Mouse (Mus musculus) left cerebral cortex, adult 18-20 months (tissue): ENCODE measurements at regions not wholly inside any gene's neighbourhood (a gene's known extent, or its start where the extent isn't known, plus 50 kb on each side); places are given as distances from the start of the nearest gene placed in this dataset.

Experiments used
- DNase-seq, 2 experiments: peaks; one replicate each; pipeline ENCODE4 v3.0.0; 2021 to 2022; ENCODE audit warnings: low spot score in 2 of 2, mixed read lengths in 1 of 2

DNA sequence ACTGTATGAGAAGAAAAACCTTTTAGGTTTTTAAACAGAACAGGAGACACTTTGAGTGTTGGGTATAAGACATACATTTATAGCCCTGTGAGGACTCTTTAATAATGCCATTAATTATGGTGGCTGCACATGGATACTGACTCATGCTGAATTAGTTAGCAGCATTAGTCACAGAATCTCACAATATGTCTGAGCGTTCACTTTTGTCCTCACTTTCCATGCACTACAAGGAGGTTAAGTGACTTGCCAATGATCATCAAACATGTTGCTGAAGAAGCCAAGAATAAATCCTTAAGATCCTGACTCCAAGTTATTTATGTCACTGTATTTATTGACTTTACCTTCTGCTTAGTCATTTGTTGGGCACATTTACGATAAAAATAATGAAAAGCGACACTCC is 105.6 kb upstream of the Atxn7l3b start:
- no peak for DNase-seq

DNA sequence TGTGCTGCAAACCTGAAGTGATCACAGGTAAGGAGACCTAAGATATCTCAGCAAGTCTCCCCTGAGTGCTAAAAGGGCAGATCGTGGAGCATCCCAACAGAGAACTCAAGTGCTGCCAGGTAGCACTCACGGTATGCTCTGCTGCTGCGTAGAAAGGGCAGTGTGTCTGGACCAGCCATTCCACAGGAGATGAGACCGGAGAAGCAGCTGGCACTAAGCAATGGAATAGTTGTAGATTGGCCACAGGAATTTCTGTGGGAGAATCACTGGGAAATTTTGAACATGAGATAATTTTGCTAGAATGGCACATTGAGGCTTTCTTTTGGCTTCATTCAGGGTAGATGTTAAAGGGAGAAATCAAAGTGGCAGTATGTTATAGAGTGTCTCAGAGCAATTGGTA is 104.1 kb upstream of the Atxn7l3b start:
- DNase-seq = no peak

DNA sequence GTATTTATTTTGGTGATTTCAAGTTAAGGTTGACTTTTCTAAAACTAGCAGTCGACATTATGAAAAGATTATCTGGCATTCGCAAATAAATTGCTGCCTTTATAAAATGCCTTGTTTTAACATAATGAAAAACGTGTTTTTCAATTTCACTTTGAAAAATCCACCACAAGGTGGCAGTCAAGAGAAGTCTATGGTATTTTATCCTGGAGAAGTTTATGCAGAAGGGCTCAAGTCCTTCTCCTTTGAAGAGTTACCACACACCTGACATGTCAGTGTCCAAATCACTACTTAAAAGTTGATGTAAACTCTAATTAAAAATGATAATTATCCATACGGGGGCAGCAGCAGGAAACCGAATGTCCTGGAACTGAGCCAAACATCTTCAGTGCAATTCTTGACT is 98.5 kb upstream of the Atxn7l3b start:
- peak in 1 of 2 experiments; percentile 38 for DNase-seq

DNA sequence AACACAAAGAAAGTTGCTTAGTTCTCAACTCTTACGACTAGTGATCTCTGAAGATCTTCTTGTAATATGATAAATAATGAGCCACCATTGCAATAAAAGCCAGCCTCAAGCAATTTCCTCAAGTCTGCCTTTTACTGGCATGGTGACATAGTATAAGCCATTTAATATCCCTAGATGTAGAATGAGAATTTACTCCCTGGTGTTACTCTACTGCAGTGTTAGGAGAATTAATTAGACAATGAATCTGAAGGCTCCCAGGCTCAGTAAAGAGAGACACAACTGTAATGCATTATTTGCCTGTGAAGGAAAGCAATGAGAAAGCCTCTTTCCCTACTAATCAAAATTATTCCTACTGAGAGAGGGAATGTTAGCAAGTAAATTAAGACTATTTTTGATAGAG is 95.8 kb upstream of the Atxn7l3b start:
- no peak for DNase-seq

DNA sequence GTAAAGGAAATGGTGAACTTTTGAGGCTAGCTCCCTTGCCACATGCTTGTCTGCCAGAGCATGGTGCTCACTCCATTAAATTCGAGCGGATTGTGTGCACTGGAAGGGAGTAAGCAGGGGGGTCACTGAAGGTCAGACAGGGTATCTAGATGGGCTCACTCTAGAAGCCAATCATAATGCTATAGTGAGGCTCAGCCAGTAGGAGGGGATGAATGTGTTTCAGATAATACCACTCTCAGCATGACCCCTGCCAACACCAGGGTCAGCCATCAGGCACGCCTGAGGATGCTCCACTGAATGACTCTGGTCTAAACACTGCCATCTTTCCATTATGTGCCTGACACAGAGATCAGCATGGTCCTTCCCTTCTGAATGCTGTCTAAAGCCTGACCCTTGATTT is 80.3 kb upstream of the Atxn7l3b start:
- no peak for DNase-seq

DNA sequence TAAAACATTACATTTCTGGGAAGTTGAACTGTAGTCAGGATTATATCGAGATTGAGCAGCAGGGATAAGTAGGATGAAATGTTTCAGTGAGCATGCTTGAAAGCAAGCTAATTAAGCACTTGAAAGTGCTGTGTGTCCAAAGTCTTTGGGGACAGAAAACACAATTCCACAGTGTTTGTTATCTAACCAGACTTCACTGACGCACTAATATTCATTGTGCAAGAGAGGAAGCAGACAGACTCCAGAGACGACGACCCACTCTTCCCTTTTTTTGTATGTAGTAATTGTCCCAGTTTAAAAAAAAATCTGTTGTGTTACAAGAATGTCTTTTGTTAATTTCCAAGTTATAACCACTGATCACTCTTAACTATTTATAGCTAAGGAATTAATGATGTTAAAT is 61.9 kb upstream of the Atxn7l3b start:
- no peak for DNase-seq

DNA sequence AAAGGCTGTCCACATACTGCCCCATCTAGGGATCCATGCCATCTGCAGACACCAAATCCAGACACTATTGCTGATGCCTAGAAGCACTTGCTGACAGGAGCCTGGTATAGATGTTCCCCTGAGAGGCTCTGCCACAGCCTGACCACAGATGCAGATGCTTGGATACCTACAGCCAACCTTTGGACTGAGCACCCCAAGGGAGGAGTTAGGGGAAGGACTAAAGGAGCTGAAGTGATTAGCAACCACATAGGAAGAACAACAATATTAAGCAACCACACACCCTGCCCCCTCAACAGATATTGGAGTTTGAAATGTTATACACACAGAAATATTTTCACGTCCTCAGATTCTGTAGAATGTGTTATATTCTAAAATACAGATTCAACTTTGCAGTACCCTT is 53.9 kb upstream of the Atxn7l3b start:
- no peak for DNase-seq
